Mouse (Mus musculus) forebrain, embryonic 12.5 days (tissue): ENCODE measurements around the gene Gmpr. TPM values are rescaled to one million over a fixed set of nuclear protein-coding genes. Genes with fewer than 3 reads are reported as not detected.
"Not testable (repeated sequence)": the region's sequence is repeated elsewhere in the genome, so short reads cannot be mapped to it uniquely, and the experiment has no call there.

Experiments
- ATAC-seq: fragments of 200-750 bp; cut with Nextera tagmentation; 2 replicates; pipeline ENCODE4 v1.8.0; 2017; ENCODE audit warnings: moderate TSS enrichment; ENCODE audit not compliant: low FRiP score
- H3K27ac ChIP-seq: fragments of 300-500 bp; sonication (generic); 2 replicates; pipeline ENCODE4 v1.5.1; 2016; ENCODE audit warnings: mild to moderate bottlenecking
- H3K27me3 ChIP-seq: fragments of 300-500 bp; sonication (generic); 2 replicates; pipeline ENCODE4 v1.6.1; 2016; ENCODE audit warnings: mild to moderate bottlenecking
- H3K36me3 ChIP-seq: fragments of 300-500 bp; sonication (generic); replicated peaks from 2 replicates; pipeline ENCODE4 v1.6.1; 2016; ENCODE audit warnings: mild to moderate bottlenecking
- H3K4me1 ChIP-seq: fragments of 300-500 bp; sonication (generic); 2 replicates; pipeline ENCODE4 v1.6.1; 2016
- H3K4me2 ChIP-seq: fragments of 300-500 bp; sonication (generic); 2 replicates; pipeline ENCODE4 v1.6.1; 2016; ENCODE audit warnings: mild to moderate bottlenecking, moderate library complexity
- H3K4me3 ChIP-seq: fragments of 300-500 bp; sonication (generic); replicated peaks from 2 replicates; pipeline ENCODE4 v1.5.1; 2016; ENCODE audit warnings: mild to moderate bottlenecking
- H3K9ac ChIP-seq: fragments of 300-500 bp; sonication (generic); 2 replicates; pipeline ENCODE4 v1.6.1; 2016; ENCODE audit warnings: mild to moderate bottlenecking
- H3K9me3 ChIP-seq: fragments of 300-500 bp; sonication (generic); 2 replicates; pipeline ENCODE4 v1.6.1; 2016
- WGBS: fragments of 180-500 bp; shearing (Covaris S2); methylation state at CpG from one replicate; pipeline ENCODE4 v1.1.7; 2016; 5-methylcytosine and 5-hydroxymethylcytosine counted together
- polyA plus RNA-seq: library from polyadenylated mRNA; unstranded; fragments of >200 nt; fragmentation: Nextera tagmentation; extraction: Ambion mirVana; gene quantifications from 2 replicates; pipeline ENCODE4 v1.2.1, GENCODE M21; 2016

The Gmpr gene
- polyA plus RNA-seq, 1 experiment from 2014 or later: 14.4 TPM

DNA sequence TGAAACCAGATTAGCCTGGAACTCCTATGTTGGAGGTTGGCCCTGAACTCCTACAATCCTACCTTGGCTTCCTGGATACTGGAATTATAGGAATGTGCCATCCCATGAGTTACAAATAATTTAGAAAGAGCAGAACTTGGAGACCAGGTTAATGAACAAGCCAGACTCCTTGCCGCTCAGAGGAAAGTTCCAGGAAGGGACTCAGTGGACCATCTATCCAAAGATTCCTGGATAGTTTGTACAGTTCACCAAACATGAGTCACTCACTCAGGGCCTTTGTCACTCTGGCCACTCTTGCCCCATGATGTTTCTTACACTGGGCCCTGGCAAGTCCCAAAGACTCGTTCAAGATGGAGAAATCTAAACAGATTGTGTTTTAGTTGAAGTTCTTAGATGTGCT lies 24.0 kb upstream of the Gmpr start:
- H3K4me2 ChIP-seq: no peak overlapping the region
- H3K4me1 ChIP-seq: no peaks in the 10 kb centered on the region
- no peak overlapping the region for H3K4me3 ChIP-seq
- no peaks in the 10 kb centered on the region for H3K9me3 ChIP-seq
- no peak for ATAC-seq
- 0 out of 2 replicates have a peak, but pooled peaks cover 2% of the 10 kb centered on the region for H3K27me3 ChIP-seq
- H3K9ac ChIP-seq: no peak overlapping the region
- WGBS: 91% methylated on average over 2 of the region's 2 CpGs
- no peak overlapping the region for H3K27ac ChIP-seq
- no peaks in the 10 kb centered on the region for H3K36me3 ChIP-seq

DNA sequence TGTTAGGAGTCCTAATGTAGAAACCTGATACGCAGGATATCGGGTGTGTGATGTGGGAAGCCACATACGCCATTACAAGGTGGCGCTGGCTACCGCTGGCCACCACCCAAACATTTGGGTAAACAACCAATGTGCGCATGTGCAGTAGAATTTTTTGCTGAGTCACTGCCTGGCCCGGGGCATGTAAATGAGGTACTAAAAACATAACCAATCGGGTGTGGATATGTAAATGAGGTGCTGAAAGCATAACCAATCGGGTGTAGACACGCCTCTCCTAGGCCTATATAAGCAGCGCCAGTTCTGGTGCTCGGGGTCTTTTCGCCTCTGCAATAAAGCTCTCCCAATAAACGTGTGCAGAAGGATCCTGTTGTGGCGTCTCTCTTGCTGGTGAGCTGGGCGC lies 23.3 kb upstream of the Gmpr start:
- H3K9me3 ChIP-seq, H3K27ac ChIP-seq, H3K36me3 ChIP-seq, H3K9ac ChIP-seq, H3K4me1 ChIP-seq, H3K27me3 ChIP-seq, H3K4me3 ChIP-seq, ATAC-seq, H3K4me2 ChIP-seq: not testable (repeated sequence)
- 96% methylated on average over 16 of the region's 16 CpGs for WGBS

DNA sequence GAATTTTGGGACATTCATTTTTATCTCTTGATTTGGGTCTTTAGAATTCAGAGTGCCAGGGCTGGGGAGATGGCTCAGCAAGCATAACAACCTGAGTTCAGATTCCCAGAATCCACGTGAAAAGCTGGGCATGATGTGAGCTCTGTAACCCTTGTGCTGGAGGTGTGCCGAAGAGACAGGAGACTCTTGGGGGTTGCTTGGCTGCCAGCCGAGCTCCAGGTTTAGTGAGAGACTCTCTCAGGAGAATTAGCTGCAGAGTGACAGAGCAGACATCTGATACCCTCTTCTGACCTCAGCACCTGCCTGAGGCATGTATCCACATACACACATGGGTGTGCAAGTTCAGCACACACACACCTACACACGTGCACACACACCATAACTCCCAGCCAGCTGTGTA lies 21.6 kb upstream of the Gmpr start:
- H3K4me3 ChIP-seq: no peak overlapping the region
- no peak overlapping the region for H3K27ac ChIP-seq
- ATAC-seq: no peak
- H3K9me3 ChIP-seq: no peaks in the 10 kb centered on the region
- H3K4me1 ChIP-seq: no peaks in the 10 kb centered on the region
- no peaks in the 10 kb centered on the region for H3K36me3 ChIP-seq
- WGBS: 88% methylated on average over 4 of the region's 4 CpGs
- H3K4me2 ChIP-seq: no peak overlapping the region
- no peak overlapping the region for H3K9ac ChIP-seq
- no peaks in the 10 kb centered on the region for H3K27me3 ChIP-seq

DNA sequence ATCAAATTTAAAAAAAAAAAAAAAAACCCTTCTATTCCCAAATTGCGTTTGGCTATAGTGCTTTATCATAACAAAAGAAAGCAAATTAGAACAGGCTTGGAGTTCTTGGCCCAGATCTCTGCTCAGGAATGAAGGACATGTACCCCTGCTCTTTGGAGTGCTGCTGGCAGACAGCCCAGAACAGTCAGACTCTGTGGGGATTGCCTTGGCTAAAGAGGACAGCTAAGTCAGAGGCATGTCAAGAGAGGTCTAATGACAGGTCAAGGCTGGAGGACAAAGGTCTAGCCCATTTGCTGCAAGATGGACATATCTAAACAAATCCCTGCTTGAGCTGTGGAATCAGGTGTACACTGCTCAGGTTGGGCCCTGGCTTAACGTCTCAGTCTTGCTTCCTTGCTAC lies 20.6 kb upstream of the Gmpr start:
- ATAC-seq: no peak
- H3K36me3 ChIP-seq: no peaks in the 10 kb centered on the region
- no peak overlapping the region for H3K27ac ChIP-seq
- no peak overlapping the region for H3K4me3 ChIP-seq
- no peak overlapping the region for H3K9ac ChIP-seq
- no peaks in the 10 kb centered on the region for H3K27me3 ChIP-seq
- WGBS: 77% methylated on average over 2 of the region's 2 CpGs
- H3K9me3 ChIP-seq: no peaks in the 10 kb centered on the region
- no peaks in the 10 kb centered on the region for H3K4me1 ChIP-seq
- no peak overlapping the region for H3K4me2 ChIP-seq

DNA sequence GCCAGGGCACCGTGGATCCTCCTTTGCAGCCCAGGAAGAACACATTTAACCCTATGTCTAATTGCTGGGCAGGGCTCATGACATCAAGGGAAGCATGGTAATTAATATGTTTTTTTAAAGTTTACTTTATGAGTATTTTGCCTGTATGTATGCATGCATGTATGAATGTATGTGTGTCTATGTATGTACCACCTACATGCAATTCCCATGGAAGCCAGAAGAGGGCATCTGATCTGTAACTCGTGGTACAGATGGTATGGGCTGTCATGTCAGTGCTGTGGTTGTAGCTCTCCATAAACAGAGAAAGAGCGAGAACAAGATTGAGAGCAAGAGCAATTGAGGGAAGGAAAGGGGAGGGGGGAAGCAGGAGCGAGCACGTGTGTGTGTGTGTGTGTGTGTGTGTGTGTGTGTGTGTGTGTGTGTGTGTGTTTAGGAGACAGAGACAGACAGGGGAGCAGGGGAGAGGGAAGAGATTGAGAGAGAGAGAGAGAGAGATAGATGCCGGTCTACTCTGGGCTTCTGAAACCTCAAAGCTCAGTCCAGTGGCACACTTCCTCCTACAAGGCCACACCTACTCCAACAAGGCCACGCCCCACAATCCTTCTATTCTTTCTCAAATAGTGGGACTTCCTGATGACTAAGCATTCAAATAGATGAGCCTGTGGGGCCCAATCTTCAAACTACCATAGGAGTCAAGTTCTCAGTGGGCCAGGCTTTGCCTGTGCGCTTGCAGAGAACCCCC lies 15.1 kb upstream of the Gmpr start:
- no peaks in the 10 kb centered on the region for H3K27me3 ChIP-seq
- WGBS: 83% methylated on average over 8 of the region's 8 CpGs

DNA sequence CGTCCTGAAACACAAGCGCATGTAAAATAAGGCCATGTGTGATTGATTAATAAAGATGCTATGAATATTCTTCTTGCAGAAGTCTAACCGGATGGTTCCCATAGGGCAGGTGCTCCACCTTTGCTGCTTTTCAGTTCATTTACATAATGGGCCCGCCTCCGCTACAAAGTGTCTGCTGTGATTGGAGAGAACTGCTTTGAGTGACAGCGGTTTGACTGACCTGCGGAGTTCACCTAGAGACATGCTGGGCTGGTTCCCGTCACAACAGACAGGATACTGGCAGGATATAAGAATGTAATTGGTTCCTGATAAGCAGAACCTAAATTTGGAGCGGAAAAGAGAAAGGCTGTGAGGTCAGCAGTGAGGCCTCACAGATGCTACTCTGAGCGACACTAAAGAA lies 13.4 kb upstream of the Gmpr start:
- H3K4me2 ChIP-seq: peak overlapping the region; percentile 26
- ATAC-seq: no peak
- H3K9me3 ChIP-seq: no peaks in the 10 kb centered on the region
- H3K4me3 ChIP-seq: no peak overlapping the region
- no peak overlapping the region for H3K27ac ChIP-seq
- no peak overlapping the region for H3K9ac ChIP-seq
- H3K27me3 ChIP-seq: no peaks in the 10 kb centered on the region
- WGBS: 41% methylated on average over 10 of the region's 10 CpGs
- peaks cover 11% of the 10 kb centered on the region; the same call in 1 of the 2 replicates for H3K4me1 ChIP-seq
- H3K36me3 ChIP-seq: no peaks in the 10 kb centered on the region

More for the DNA sequence above, 15.1 kb upstream of the Gmpr start:
- no peak for ATAC-seq
- H3K4me2 ChIP-seq: no peak overlapping the region
- no peak overlapping the region for H3K27ac ChIP-seq
- H3K4me3 ChIP-seq: no peak overlapping the region
- no peak overlapping the region for H3K9ac ChIP-seq
- no peaks in the 10 kb centered on the region for H3K9me3 ChIP-seq
- no peaks in the 10 kb centered on the region for H3K36me3 ChIP-seq
- H3K4me1 ChIP-seq: peaks cover 11% of the 10 kb centered on the region; the same call in 1 of the 2 replicates

DNA sequence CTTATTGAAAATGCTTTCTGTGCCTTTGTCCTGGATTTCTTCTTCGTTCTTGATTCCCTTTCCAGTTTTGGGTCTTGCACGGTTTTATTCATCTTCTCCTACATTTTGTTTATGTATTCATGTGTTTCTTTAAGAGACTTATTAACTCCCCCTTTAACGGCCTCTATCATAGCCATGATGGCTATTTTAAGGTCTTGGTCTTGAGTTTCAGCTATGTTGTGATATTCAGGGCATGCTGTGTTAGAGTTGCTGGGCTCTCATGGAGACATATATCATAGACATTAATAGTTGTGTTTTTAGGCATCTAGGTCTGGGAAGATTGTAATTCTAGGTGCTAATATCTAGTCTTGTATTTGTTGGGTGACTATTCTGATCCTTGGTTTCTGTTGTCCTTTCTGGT lies 8.6 kb upstream of the Gmpr start:
- no peak overlapping the region for H3K4me3 ChIP-seq
- no peaks in the 10 kb centered on the region for H3K36me3 ChIP-seq
- WGBS: 76% methylated on average over 3 of the region's 3 CpGs
- no peak for ATAC-seq
- H3K4me1 ChIP-seq: 0 out of 2 replicates have a peak, but pooled peaks cover 8% of the 10 kb centered on the region
- no peak overlapping the region for H3K4me2 ChIP-seq
- no peak overlapping the region for H3K27ac ChIP-seq
- H3K9me3 ChIP-seq: peaks cover 5% of the 10 kb centered on the region; the same call in 1 of the 2 replicates
- no peak overlapping the region for H3K9ac ChIP-seq
- no peaks in the 10 kb centered on the region for H3K27me3 ChIP-seq

DNA sequence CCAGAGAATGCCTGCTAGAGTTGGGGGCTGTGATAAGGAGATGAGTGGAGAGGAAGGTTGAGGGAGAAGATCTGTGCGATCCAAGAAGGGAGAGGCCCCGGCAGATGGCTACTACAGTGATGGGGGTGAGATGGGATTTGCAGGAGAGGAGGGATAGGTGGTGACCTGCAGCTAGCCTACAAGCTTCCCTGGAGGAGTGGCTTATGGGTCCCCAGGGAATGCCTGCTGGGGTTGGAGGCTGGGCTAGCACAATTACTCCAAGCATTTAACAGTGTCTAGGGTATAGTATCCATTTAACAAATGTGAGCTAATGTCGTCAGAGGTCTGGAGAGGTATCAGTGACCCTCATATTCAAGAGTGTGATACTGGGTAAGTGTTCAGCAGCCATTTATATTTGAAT lies 7.9 kb upstream of the Gmpr start:
- 89% methylated on average over 3 of the region's 3 CpGs for WGBS
- Histone ChIP-seq H3K27ac (no peak overlapping the region), H3K27me3 (no peaks in the 10 kb centered on the region), H3K4me2 (no peak overlapping the region), H3K4me1 (0 out of 2 replicates have a peak, but pooled peaks cover under 1% of the 10 kb centered on the region), H3K9ac (no peak overlapping the region), H3K36me3 (no peaks in the 10 kb centered on the region), H3K9me3 (peaks cover 5% of the 10 kb centered on the region; the same call in 1 of the 2 replicates), H3K4me3 (no peak overlapping the region)
- no peak for ATAC-seq

DNA sequence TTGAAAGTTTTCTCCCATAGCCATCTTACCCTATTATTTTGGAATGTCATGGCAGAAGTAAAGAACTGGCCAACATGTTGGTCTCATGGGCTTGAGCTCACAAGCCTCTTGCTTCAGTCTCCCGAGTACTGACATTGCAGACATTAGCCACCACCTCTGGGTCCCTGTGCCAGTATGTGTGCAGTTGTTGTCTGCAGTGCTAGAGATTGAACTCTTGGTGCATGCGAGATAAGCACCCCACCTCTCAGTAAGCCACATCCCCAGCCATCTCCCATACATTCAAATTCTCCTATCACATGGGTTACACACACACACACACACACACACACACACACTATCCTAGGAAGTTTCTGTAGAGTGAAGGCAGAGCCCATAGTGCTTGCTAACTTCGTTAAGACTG lies 7.3 kb upstream of the Gmpr start:
- Histone ChIP-seq H3K9ac (no peak overlapping the region), H3K36me3 (no peaks in the 10 kb centered on the region)
- no peak for ATAC-seq

DNA sequence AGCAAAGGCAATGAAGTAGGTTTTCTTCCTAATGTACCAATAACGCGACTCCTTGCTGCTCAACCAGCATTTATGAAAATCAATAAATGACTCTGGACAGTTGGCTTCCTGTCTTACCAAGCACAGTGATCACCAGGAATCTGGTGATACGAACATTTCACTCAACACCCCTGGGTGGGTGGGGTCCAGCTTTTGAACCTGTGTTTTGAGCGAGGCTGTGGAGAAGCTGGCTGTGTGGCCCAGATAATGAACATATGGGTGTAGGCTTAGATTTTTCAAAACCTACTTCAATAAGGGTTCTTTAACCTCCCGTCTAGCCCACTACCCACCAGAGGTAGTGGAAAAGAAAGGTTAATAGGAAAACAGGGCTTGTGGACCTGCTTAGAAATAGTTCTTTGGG lies 4.5 kb upstream of the Gmpr start:
- 89% methylated on average over 5 of the region's 5 CpGs for WGBS

More for the DNA sequence above, 7.3 kb upstream of the Gmpr start:
- no peaks in the 10 kb centered on the region for H3K4me1 ChIP-seq
- H3K27ac ChIP-seq: no peak overlapping the region
- no peak overlapping the region for H3K4me3 ChIP-seq
- no peaks in the 10 kb centered on the region for H3K27me3 ChIP-seq
- 86% methylated on average over 3 of the region's 3 CpGs for WGBS
- H3K9me3 ChIP-seq: peaks cover 5% of the 10 kb centered on the region; the same call in 1 of the 2 replicates
- no peak overlapping the region for H3K4me2 ChIP-seq

DNA sequence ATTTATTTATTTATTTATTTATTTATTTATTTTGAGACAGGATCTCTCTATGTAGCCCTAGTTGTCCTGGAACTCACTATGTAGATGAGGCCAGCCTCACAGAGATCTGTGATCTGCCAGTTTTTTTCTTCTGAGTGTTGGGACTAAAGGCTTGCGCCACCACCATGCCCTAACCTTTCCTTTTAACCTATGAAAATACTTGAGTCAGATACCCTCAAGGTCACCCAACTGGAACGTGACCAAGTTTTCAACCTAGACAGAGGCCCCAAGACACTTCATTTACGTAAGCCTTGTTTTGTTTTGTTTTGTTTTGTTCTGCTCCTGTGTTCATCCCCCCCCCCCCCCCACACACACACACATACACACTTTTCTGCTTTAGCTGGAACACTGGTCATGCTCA lies 1.7 kb upstream of the Gmpr start:
- Histone ChIP-seq H3K4me1 (peaks cover 15% of the 10 kb centered on the region), H3K9ac (no peak overlapping the region), H3K9me3 (no peaks in the 10 kb centered on the region), H3K27ac (no peak overlapping the region), H3K4me3 (no peak overlapping the region), H3K27me3 (peaks cover 29% of the 10 kb centered on the region), H3K36me3 (no peaks in the 10 kb centered on the region), H3K4me2 (no peak overlapping the region)
- no peak for ATAC-seq
- 95% methylated on average over 3 of the region's 3 CpGs for WGBS

More for the DNA sequence above, 4.5 kb upstream of the Gmpr start:
- no peak for ATAC-seq
- peaks cover 5% of the 10 kb centered on the region for H3K4me1 ChIP-seq
- no peak overlapping the region for H3K4me3 ChIP-seq
- H3K9ac ChIP-seq: no peak overlapping the region
- no peak overlapping the region for H3K4me2 ChIP-seq
- no peak overlapping the region for H3K27ac ChIP-seq
- peaks cover 5% of the 10 kb centered on the region; the same call in 1 of the 2 replicates for H3K9me3 ChIP-seq
- peaks cover 8% of the 10 kb centered on the region; the same call in 1 of the 2 replicates for H3K27me3 ChIP-seq
- no peaks in the 10 kb centered on the region for H3K36me3 ChIP-seq

DNA sequence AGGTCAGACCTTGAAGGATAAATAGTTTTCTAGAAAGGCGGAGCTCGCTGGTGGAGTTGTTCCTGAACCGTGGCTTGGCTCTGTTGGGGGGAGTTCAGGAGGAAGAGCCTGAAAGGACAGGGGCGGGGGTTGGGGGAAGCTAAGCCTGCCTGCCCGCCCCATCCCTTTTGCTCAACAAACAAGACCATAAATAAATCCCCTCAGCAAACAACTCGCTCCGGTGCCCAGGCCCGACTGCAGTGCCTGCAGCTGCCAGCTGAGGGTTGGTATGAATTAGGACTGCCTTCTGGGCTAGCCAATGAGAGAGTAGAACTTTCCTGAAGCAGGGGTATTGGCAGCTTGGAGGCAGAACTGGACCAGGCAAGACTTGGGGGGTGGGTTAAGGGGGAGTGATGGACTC lies 1.3 kb downstream of the Gmpr start:
- Histone ChIP-seq H3K9ac (peak overlapping the region; percentile 56), H3K27ac (no peak overlapping the region), H3K27me3 (peaks cover 47% of the 10 kb centered on the region), H3K9me3 (no peaks in the 10 kb centered on the region), H3K4me3 (peak overlapping the region; percentile 53), H3K36me3 (no peaks in the 10 kb centered on the region), H3K4me1 (peaks cover 15% of the 10 kb centered on the region), H3K4me2 (peak overlapping the region; percentile 76)
- WGBS: 2% methylated on average over 8 of the region's 8 CpGs
- peak; percentile 22 for ATAC-seq

DNA sequence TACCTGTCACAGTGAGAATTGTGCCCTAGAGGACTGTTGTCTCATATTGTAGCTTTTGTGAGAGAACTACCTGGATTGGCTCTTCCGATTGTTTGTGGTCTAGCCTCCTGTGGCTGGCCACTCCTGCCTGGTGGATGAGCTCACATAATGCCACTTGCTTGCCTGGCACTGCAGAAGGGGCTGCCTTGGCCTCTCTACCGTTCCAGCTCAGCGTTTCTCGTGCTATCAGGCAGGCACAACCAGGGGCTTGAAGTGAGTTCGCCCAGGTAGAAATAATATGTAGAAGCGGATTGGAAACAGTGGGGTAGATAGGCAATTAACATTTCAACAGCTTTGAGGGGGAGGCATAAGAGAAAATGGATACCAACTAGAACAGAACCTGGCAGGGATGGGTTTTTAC lies 2.1 kb downstream of the Gmpr start:
- Histone ChIP-seq H3K4me2 (no peak overlapping the region), H3K9me3 (no peaks in the 10 kb centered on the region), H3K27me3 (peaks cover 56% of the 10 kb centered on the region), H3K4me3 (no peak overlapping the region), H3K4me1 (peaks cover 15% of the 10 kb centered on the region), H3K36me3 (no peaks in the 10 kb centered on the region), H3K9ac (no peak overlapping the region), H3K27ac (no peak overlapping the region)
- no peak for ATAC-seq
- WGBS: 63% methylated on average over 6 of the region's 6 CpGs
